Mouse (Mus musculus): ENCODE results near the gene Gm12216. TPM values are rescaled to one million over a fixed set of nuclear protein-coding genes. Genes with fewer than 3 reads are reported as not detected.

Gm12216 gene
- polyA plus RNA-seq, 1 experiment from 2014 or later = 0.44 TPM

- no peak overlapping the region for H3K9ac ChIP-seq (ENCODE audit: low read depth, low read length)
- H3K4me3 ChIP-seq (ENCODE audit: low read depth, low read length) = no peak overlapping the region
- no peak for ATAC-seq (ENCODE audit: low read depth)
- peaks cover 11% of the 10 kb centered on the region for H3K4me1 ChIP-seq (ENCODE audit: control insufficient read depth, low read depth, low read length)
- 70% methylated on average over 16 of the region's 16 CpGs for WGBS (ENCODE audit: insufficient replicate concordance)
- H3K4me2 ChIP-seq (ENCODE audit: low read depth, low read length) = no peak overlapping the region
- H3K9me3 ChIP-seq (replicated peaks; ENCODE audit: control insufficient read depth, low read length) = no peaks in the 10 kb centered on the region
- H3K27me3 ChIP-seq (ENCODE audit: control insufficient read depth, insufficient read depth, low read depth, low read length) = peaks cover 15% of the 10 kb centered on the region
- peaks cover 5% of the 10 kb centered on the region for H3K36me3 ChIP-seq (ENCODE audit: control insufficient read depth, insufficient read depth)
- no peak overlapping the region for H3K27ac ChIP-seq (ENCODE audit: low read length)
These were observed 85.3 kb downstream of the Gm12216 start for GRCm38 (mm10) chr11:53773641-53774360.

- H3K36me3 ChIP-seq (ENCODE audit: control insufficient read depth, insufficient read depth) = peaks cover 5% of the 10 kb centered on the region
- no peak within 1 kb of the TSS for H3K4me2 ChIP-seq (ENCODE audit: low read depth, low read length)
- WGBS (ENCODE audit: insufficient replicate concordance) = 63% methylated on average over 5 of the region's 5 CpGs
- H3K9ac ChIP-seq (ENCODE audit: low read depth, low read length) = no peak within 1 kb of the TSS
- peaks cover 11% of the 10 kb centered on the region for H3K4me1 ChIP-seq (ENCODE audit: control insufficient read depth, low read depth, low read length)
- H3K4me3 ChIP-seq (ENCODE audit: low read depth, low read length) = no peak within 1 kb of the TSS
- no peak within 1 kb of the TSS for H3K27ac ChIP-seq (ENCODE audit: low read length)
- no peaks in the 10 kb centered on the region for H3K9me3 ChIP-seq (replicated peaks; ENCODE audit: control insufficient read depth, low read length)
- ATAC-seq (ENCODE audit: low read depth) = no peak
- H3K27me3 ChIP-seq (ENCODE audit: control insufficient read depth, insufficient read depth, low read depth, low read length) = peaks cover 18% of the 10 kb centered on the region
These were observed 86.0 kb downstream of the Gm12216 start, which contains the start of gene Gm17334 for GRCm38 (mm10) chr11:53773087-53773486. Gene Gm17334 (minus strand): TSS chr11:53773187.

- no peak overlapping the region for H3K4me2 ChIP-seq (ENCODE audit: low read depth, low read length)
These were observed 86.5 kb downstream of the Gm12216 start for GRCm38 (mm10) chr11:53772536-53772935.

GRCm38 (mm10) chr11:53771001-53771744, 87.9 kb downstream of the Gm12216 start:
- peak overlapping the region; percentile 54 for H3K4me2 ChIP-seq (ENCODE audit: low read depth, low read length)
- peak overlapping the region; percentile 67 for H3K4me3 ChIP-seq (ENCODE audit: low read depth, low read length)
- H3K36me3 ChIP-seq (ENCODE audit: control insufficient read depth, insufficient read depth) = peaks cover 2% of the 10 kb centered on the region
- WGBS (ENCODE audit: insufficient replicate concordance) = 50% methylated on average over 11 of the region's 11 CpGs
- H3K9me3 ChIP-seq (replicated peaks; ENCODE audit: control insufficient read depth, low read length) = no peaks in the 10 kb centered on the region
- H3K4me1 ChIP-seq (ENCODE audit: control insufficient read depth, low read depth, low read length) = peaks cover 11% of the 10 kb centered on the region
- peaks cover 18% of the 10 kb centered on the region for H3K27me3 ChIP-seq (ENCODE audit: control insufficient read depth, insufficient read depth, low read depth, low read length)
- no peak overlapping the region for H3K27ac ChIP-seq (ENCODE audit: low read length)
- ATAC-seq (ENCODE audit: low read depth) = no peak
- no peak overlapping the region for H3K9ac ChIP-seq (ENCODE audit: low read depth, low read length)

More at GRCm38 (mm10) chr11:53772536-53772935, 86.5 kb downstream of the Gm12216 start:
- 33% methylated on average over 9 of the region's 9 CpGs for WGBS (ENCODE audit: insufficient replicate concordance)
- no peak overlapping the region for H3K27ac ChIP-seq (ENCODE audit: low read length)
- H3K36me3 ChIP-seq (ENCODE audit: control insufficient read depth, insufficient read depth) = peaks cover 5% of the 10 kb centered on the region
- H3K9me3 ChIP-seq (replicated peaks; ENCODE audit: control insufficient read depth, low read length) = no peaks in the 10 kb centered on the region
- no peak for ATAC-seq (ENCODE audit: low read depth)
- peaks cover 18% of the 10 kb centered on the region for H3K27me3 ChIP-seq (ENCODE audit: control insufficient read depth, insufficient read depth, low read depth, low read length)
- no peak overlapping the region for H3K9ac ChIP-seq (ENCODE audit: low read depth, low read length)
- H3K4me3 ChIP-seq (ENCODE audit: low read depth, low read length) = no peak overlapping the region
- H3K4me1 ChIP-seq (ENCODE audit: control insufficient read depth, low read depth, low read length) = peaks cover 11% of the 10 kb centered on the region

GRCm38 (mm10) chr11:53770125-53770791, 88.8 kb downstream of the Gm12216 start:
- peak overlapping the region; percentile 78 for H3K27ac ChIP-seq (ENCODE audit: low read length)
- H3K4me2 ChIP-seq (ENCODE audit: low read depth, low read length) = peak overlapping the region; percentile 54
- H3K36me3 ChIP-seq (ENCODE audit: control insufficient read depth, insufficient read depth) = no peaks in the 10 kb centered on the region; the same call in 1 of the 2 replicates
- no peaks in the 10 kb centered on the region for H3K9me3 ChIP-seq (replicated peaks; ENCODE audit: control insufficient read depth, low read length)
- peak overlapping the region; percentile 67 for H3K4me3 ChIP-seq (ENCODE audit: low read depth, low read length)
- H3K9ac ChIP-seq (ENCODE audit: low read depth, low read length) = peak overlapping the region; percentile 63
- ATAC-seq (ENCODE audit: low read depth) = peak; percentile 74
- H3K27me3 ChIP-seq (ENCODE audit: control insufficient read depth, insufficient read depth, low read depth, low read length) = peaks cover 18% of the 10 kb centered on the region
- WGBS (ENCODE audit: insufficient replicate concordance) = under 1% methylated on average over 72 of the region's 75 CpGs
- peaks cover 11% of the 10 kb centered on the region for H3K4me1 ChIP-seq (ENCODE audit: control insufficient read depth, low read depth, low read length)

GRCm38 (mm10) chr11:53769760-53770124, 89.3 kb downstream of the Gm12216 start, which contains the start of gene Irf1:
Gene Irf1 (plus strand): TSS chr11:53770014.
- WGBS (ENCODE audit: insufficient replicate concordance) = 0% methylated on average over 40 of the region's 40 CpGs
- peak; percentile 89 for ATAC-seq (ENCODE audit: low read depth)

GRCm38 (mm10) chr11:53769185-53769576, 89.9 kb downstream of the Gm12216 start:
- H3K4me1 ChIP-seq (ENCODE audit: control insufficient read depth, low read depth, low read length) = peaks cover 15% of the 10 kb centered on the region
- no peak overlapping the region for H3K9ac ChIP-seq (ENCODE audit: low read depth, low read length)
- H3K27ac ChIP-seq (ENCODE audit: low read length) = no peak overlapping the region
- ATAC-seq (ENCODE audit: low read depth) = no peak
- peak overlapping the region; percentile 67 for H3K4me3 ChIP-seq (ENCODE audit: low read depth, low read length)
- 46% methylated on average over 12 of the region's 12 CpGs for WGBS (ENCODE audit: insufficient replicate concordance)
- H3K27me3 ChIP-seq (ENCODE audit: control insufficient read depth, insufficient read depth, low read depth, low read length) = peaks cover 18% of the 10 kb centered on the region
- H3K4me2 ChIP-seq (ENCODE audit: low read depth, low read length) = peak overlapping the region; percentile 54
- H3K9me3 ChIP-seq (replicated peaks; ENCODE audit: control insufficient read depth, low read length) = no peaks in the 10 kb centered on the region
- no peaks in the 10 kb centered on the region; the same call in 1 of the 2 replicates for H3K36me3 ChIP-seq (ENCODE audit: control insufficient read depth, insufficient read depth)

More at GRCm38 (mm10) chr11:53769760-53770124, 89.3 kb downstream of the Gm12216 start, which contains the start of gene Irf1:
- H3K9ac ChIP-seq (ENCODE audit: low read depth, low read length) = peak within 1 kb of the TSS; percentile 63
- no peaks in the 10 kb centered on the region for H3K9me3 ChIP-seq (replicated peaks; ENCODE audit: control insufficient read depth, low read length)
- H3K4me2 ChIP-seq (ENCODE audit: low read depth, low read length) = peak within 1 kb of the TSS; percentile 54
- H3K27ac ChIP-seq (ENCODE audit: low read length) = peak within 1 kb of the TSS; percentile 78
- peak within 1 kb of the TSS; percentile 67 for H3K4me3 ChIP-seq (ENCODE audit: low read depth, low read length)
- peaks cover 11% of the 10 kb centered on the region for H3K4me1 ChIP-seq (ENCODE audit: control insufficient read depth, low read depth, low read length)
- peaks cover 18% of the 10 kb centered on the region for H3K27me3 ChIP-seq (ENCODE audit: control insufficient read depth, insufficient read depth, low read depth, low read length)
- no peaks in the 10 kb centered on the region; the same call in 1 of the 2 replicates for H3K36me3 ChIP-seq (ENCODE audit: control insufficient read depth, insufficient read depth)

- H3K27me3 ChIP-seq (ENCODE audit: control insufficient read depth, insufficient read depth, low read depth, low read length) = peaks cover 18% of the 10 kb centered on the region
These were observed 90.5 kb downstream of the Gm12216 start for GRCm38 (mm10) chr11:53768422-53769184.

More at GRCm38 (mm10) chr11:53768422-53769184, 90.5 kb downstream of the Gm12216 start:
- Histone ChIP-seq H3K4me2 (ENCODE audit: low read depth, low read length) (no peak overlapping the region), H3K36me3 (ENCODE audit: control insufficient read depth, insufficient read depth) (no peaks in the 10 kb centered on the region; the same call in 1 of the 2 replicates), H3K4me3 (ENCODE audit: low read depth, low read length) (no peak overlapping the region), H3K9ac (ENCODE audit: low read depth, low read length) (no peak overlapping the region), H3K27ac (ENCODE audit: low read length) (no peak overlapping the region), H3K9me3 (replicated peaks; ENCODE audit: control insufficient read depth, low read length) (no peaks in the 10 kb centered on the region), H3K4me1 (ENCODE audit: control insufficient read depth, low read depth, low read length) (peaks cover 18% of the 10 kb centered on the region)
- ATAC-seq (ENCODE audit: low read depth) = no peak
- 57% methylated on average over 13 of the region's 13 CpGs for WGBS (ENCODE audit: insufficient replicate concordance)

Data from liver, embryonic 16.5 days (tissue).